Mouse (Mus musculus) testis, postnatal 14 days (tissue): Measurements from ENCODE around the gene Cdk8.
"Not testable (repeated sequence)": the region's sequence is repeated elsewhere in the genome, so short reads cannot be mapped to it uniquely, and the experiment has no call there.

ENCODE experiments used
- DNase-seq: peaks from one replicate; pipeline ENCODE4 v3.0.0; 2021; ENCODE audit warnings: low spot score

Cdk8 gene

DNA sequence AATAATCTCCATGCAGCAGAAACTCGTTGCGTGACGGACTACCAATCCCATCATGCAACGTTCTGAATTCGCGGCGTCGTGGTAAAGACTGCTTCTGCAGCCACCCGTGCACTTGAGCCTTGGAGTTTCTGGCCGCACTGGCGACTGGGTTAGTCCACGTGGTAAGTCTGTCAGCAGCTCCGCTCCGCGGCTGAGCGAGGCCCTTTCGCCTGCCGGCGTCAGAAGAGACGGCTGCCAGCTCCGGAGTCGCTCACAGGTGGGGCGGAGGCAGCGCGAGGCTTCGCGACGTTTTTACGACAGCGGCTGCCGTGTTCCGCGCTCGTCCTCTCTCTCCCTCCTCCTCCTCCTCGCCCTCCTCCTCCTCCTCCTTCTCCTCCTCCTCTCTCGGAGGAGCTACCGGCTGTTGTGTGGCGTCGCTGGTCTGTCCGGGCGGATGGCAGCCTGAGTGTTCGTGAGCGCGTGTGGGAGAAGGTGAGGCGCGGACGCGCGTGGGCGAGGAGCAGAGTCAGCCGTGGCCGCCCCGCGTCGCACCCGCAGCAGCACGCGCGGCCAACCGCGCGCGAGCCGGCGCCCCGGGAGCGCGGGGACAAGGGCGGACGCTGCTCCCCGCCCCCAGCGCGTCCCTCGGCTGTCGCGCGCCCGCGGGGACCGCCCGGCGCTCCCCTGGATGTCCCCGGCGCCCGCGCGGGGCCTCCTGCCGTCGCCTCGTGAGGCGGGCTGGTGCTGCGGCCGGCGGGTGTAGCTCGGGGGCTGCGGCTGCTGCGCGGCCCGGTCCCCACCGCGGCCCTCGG is at the start of gene Cdk8:
Cdk8 (plus strand) TSS at position 367 of the 791 bp plus-strand sequence.
- DNase-seq: peak; percentile 94

DNA sequence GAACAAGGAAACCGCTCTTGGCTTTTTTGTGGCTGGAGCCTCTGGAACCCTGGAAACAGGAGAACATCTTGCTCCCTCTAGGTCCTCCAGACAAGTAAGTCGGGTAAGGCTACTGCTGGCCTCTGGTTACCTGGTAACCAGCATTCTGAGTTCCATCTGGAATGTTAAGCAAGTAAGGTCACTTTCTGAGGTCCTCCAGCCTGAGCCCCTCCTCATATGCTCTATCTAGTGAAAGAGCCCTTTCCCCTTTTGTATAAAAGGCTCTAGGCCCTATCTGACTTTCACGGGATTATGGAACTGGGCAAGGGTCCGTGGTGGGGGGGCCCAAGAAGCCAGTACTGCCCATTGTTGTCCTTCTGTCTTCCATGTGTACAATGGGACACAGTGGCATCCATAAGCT is 45.8 kb upstream of the Cdk8 start, which contains the start of gene 1700001J03Rik:
1700001J03Rik (minus strand) TSS at position 101 of the 400 bp plus-strand sequence.
- not testable (repeated sequence) for DNase-seq

DNA sequence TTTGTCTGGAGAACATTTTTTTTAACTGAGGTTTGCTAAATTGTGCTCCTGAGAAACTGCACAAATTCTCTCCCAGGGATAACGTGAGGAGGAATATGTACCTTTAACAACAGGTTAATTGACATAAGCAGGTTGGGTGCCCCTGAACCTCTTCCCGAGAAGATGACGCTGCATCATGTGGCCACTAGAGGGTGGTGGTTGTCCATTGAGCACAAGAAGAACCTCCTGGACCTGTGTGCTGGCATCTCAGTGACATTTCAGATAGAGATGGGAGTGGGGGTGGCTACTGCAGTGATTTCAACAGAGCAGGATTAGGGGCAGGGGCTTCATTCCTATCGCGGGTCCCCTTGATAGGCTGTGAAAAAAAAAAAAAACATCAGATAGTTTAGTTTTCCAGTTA is 43.6 kb upstream of the Cdk8 start:
- not testable (repeated sequence) for DNase-seq

DNA sequence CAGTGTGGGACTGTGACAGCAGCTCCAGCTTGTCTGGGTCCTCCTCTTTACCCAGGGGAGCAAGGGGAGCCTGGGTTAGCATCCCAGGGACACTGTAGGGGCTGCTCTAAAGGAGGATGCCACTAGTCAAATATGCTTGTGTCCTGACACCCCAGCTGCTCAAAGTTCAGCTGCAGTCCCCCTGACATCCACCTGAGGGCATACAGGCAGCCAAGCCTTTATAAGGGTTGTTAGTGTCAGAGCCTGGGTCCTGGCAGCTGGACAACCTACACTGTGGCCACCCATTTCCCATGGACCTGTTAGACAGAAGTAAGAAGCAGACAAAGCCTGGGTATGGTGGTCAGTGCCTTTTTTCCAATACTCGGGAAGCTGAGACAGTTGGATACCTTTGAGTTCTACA is 42.9 kb upstream of the Cdk8 start:
- no peak for DNase-seq

DNA sequence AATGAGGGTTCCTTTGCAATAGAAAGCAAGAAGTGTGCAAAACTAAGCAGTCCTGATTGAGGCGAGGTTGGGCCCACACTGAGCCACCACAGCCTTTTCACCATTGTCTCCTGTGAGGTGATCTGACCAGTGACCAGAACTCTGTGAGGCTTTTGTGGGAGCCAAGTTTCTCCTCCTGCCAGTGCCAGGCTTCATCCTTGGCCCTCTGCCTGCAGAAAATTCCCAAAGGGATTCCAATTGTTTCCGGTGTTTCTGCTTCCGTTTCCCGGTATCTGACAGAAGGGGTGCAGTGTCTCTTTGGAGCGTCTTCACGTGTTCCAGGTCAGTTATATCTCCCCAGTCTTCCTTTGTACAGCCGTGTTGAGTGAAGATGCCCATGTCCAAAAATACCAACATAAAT is 42.3 kb upstream of the Cdk8 start:
- DNase-seq: no peak

DNA sequence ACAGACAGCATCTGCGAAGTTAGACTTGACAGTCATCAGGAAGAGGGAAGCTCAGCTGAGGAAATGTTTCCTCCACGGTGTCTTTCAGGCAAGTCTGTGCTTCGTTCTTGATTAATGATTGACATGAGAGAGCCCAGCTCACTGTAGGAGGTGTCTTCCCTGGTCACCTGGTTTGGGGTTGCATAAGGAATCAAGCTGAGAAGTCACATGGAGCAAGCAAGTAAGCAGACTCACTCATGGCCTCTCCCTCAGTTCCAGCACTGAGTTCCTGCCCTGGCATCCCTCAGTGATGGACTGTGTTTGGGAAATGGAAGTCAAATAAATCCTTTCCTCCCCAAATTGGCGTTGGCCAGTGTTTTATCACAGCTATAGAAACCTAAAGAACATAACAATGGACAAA is 40.9 kb upstream of the Cdk8 start:
- DNase-seq: no peak

DNA sequence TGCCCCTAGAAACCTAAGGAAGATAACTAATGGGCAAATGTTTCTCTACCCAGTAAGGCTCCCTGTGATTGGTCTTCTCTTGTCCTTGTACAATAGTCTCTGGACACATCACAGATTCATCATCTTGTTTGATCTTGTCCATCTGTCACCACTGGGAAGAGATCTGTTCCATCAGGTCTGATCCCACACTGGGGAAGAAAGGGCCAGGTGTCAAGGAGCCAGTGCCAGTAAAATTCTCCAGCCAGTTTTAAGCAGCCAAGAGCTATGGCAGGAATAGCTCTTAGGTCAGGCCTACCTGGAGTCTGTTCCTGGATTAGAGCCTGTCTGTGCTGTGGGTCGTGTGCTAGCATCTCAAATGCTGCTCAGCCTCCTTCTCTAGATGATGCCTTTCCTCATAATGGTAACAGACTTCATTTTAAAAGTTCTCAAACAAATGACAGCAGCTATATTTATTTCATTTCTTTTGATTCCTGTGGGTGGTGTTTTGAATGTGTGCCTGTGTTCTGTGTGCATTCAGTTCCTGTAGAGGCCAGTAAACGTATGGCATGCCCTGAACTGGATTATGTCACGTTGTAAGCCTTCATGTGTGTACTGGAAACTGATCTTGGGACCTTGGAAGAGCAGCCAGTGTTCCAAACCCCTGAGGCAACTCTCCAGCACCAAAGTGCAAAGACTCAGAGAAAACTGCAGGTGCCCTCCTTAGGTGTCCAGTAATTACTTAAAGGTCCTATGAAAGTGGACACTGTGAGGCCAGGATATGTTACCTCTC is 40.3 kb upstream of the Cdk8 start:
- no peak for DNase-seq

DNA sequence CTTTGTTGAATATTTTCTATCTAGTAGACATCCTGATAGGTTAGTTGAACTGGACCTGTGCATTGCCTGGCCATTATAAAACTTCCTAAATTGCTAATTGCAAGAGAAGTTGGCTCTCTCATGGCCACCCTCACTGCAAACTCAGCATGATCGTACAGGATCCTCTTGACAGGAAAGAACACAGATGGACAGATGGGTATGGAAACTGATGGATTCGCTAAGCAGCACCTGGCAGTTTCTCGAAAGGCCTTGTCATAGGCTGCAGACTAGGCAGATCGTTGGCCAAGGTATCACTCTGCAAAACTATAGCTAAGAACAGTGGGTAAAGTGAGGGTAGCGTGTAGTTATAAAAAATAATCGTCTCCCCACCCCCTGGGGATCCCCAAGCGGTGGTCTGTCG is 37.7 kb upstream of the Cdk8 start:
- DNase-seq: no peak

DNA sequence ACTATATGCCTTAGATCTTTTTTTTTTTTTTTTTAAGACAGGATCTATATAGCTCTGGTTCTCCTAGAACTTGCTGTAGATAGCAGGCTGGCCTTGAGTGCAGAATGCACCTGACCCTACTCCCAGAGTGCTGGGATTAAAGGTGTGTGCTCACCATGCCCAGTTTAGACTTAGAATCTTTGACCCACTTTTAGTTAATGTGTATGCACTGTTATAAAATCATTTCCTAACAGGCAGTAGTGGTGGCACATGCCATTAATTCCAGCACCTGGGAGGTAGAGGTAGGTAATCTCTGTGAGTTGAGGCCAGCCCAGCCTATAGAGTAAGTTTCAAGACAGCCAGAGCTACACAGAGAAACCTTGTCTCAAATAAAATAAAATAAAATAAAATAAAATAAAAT is 32.0 kb upstream of the Cdk8 start:
- no peak for DNase-seq

DNA sequence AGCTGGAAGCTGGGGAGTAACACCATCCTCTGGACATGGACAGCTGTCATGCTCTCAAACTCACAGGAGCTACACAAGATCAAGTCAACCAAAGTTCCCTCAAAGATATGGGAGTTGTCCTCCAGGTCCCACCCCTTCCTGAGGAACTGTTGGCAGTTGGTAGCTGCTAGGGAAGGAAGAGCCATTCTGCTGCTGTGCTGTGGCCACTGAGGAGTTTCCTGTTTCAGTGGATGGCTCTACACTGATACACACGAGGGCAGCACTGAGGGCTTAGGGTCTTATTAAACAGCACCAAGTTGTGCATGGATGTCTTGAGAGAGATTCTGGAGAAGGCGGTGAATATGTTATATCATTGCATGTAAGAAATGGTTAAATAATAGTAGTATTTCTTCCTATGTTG is 31.5 kb upstream of the Cdk8 start:
- no peak for DNase-seq

DNA sequence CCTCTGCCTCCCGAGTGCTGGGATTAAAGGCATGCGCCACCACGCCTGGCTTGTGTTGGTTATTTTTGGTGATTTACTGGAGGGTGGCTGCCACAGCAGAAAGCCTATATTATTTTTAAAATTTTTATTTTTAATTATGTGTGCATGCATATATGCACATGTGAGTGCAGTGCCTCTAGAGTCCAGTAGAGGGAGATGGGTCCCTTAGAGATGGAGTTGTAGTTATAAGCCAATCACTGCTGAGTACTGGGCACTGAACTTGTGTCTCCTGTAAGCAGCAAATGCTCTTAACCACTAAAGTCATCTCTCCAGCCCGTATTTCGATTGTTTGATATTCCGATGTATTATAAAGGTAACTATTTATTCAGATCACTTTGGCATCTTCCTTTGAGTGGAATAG is 30.4 kb upstream of the Cdk8 start:
- no peak for DNase-seq

DNA sequence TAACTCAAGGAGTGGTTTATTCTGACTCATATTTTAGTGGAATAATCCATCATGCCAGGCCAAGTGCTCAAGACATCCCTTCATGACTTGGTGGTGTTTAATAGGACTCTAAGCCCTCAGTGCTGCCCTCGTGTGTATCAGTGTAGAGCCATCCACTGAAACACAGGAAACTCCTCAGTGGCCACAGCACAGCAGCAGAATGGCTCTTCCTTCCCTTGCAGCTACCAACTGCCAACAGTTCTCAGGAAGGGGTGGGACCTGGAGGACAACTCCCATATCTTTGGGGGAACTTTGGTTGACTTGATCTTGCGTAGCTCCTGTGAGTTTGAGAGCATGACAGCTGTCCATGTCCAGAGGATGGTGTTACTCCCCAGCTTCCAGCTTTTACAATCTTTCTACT is 27.1 kb upstream of the Cdk8 start:
- no peak for DNase-seq

DNA sequence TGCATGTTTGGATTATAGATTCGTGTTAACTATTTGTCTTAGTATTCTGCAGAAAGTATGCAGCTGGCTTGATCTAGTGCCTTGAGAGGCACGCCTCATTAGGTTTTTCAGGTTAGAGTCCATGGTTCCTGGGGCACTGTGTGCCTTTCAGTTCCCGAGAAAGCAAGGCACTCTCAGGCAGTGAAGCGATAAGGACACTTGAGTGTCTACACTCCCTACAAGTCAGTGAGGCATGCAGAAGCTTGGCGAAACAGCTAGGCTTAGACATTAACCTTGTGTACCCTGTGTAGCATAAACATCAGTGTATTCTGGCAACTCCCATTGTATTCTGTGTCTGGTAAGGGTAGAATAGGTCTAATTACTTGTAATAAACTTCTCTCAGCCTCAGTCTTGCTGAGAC is 25.5 kb upstream of the Cdk8 start:
- DNase-seq: no peak

DNA sequence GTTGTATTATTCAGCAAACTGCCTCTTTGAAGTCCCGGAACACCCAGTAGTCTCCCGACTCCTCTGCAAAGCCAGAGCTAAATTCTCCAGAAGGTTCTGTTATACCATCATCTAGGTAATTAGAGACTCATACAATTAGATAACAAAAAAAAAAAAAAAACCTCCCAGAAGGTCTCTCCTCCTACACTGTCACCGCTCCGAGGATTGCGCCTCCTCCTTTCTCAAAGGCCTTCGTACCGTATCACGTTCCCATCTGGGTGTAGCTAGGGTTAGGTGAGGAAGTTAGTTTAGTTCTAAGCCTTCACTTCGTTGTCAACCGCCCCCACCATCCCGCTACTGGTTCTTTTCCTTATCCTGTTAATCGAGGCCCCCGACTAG is 10.5 kb upstream of the Cdk8 start:
- no peak for DNase-seq

DNA sequence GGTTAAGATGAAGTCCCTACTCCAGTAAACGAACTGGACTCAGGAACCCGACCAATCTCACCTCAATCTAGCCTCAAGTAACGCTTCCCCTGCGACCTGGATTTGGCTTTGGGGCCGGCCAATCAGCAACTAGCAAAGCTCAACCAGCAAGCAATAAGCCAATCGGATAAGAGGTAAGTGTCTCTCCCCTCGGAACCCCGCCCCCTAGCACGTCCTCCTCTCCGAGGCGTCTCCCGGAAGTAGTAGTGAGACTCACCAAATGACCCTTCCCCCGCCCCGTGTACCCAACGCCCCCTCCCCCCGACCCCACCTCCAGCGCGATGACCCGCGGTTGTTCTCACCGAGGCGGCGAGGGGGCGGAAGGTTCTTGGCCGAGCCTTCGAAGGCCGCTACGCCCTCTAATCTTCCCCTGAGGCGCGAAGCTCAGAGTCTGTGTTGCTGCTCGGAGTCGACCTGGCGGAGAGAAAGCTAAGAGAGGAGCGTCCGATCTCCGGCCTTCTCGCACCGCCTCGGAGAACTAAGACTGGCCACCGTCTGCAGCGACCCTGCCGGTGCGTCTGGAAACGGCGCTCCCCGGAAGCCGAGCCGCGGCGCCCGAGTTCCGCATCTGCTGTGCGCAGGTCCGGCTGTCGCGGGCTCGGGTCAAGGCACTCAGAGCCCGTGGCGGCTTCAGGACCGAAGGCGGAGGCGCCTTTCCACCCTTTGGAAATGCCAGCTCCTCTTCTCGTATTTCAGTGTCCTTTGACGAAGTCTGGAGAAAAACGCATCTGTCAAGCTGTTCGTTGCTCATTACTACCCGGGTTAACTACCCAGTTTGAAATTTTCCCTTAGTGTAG is 9.9 kb upstream of the Cdk8 start, which contains the start of gene Rnf6:
Rnf6 (minus strand) TSS at position 677 of the 836 bp plus-strand sequence.
- DNase-seq: peak; percentile 97

DNA sequence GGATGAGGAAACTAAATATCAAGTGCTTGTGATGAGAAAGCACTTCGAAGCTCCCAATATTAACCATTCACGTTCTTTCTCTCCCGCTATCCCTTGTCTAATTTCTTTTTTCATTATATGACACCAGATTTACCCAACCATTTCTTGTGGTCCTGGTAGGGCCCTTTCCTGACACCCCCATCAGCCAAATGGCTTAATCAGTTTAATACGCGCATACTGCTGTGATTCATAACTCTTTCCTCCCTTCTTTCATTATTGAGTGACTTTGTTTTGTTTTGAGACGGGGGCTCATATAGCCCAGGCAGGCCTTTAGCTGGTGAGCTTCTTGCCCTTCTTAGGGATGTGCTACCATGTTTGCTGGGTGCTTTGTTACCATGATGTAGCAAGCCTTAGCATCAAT is 9.3 kb upstream of the Cdk8 start:
- DNase-seq: no peak

DNA sequence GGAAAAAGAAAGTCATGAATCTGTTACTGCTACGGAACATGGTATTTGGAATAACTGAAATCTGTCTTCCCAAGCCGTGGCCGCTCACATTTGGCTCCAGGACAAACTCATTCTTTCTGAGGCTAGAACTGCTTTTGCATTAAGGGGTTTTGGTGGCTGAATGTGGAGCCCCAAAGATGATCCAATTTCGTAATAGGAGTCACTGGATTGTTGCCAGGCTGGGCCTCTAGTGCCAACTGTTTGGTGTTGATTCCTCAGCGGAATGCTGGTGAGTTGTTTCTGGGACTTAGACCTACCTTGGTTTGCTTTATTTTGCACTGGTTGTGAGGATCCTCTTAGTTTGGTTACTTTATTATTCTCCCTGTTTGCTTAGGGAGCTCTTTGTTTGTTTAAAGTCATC is 7.2 kb upstream of the Cdk8 start:
- no peak for DNase-seq

DNA sequence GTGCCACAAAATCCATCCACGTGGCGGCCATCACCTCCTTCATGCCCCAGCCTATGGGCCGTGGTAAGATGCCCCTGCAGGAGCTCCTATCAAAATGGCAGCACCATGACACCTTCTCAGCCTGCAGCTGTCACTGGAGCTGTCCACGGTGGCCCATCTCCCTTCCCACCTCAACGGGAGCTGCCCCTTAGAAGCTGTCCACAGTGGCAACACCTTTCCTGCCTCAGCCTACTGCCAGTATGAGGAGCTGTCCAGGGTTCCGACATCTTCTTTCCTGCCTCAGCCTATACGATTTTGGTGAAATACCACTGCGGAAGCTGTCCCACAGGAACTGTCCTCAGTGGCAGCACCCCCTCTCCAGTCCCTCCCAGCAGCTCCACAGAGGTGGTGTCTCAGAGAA is 3.5 kb upstream of the Cdk8 start:
- no peak for DNase-seq

DNA sequence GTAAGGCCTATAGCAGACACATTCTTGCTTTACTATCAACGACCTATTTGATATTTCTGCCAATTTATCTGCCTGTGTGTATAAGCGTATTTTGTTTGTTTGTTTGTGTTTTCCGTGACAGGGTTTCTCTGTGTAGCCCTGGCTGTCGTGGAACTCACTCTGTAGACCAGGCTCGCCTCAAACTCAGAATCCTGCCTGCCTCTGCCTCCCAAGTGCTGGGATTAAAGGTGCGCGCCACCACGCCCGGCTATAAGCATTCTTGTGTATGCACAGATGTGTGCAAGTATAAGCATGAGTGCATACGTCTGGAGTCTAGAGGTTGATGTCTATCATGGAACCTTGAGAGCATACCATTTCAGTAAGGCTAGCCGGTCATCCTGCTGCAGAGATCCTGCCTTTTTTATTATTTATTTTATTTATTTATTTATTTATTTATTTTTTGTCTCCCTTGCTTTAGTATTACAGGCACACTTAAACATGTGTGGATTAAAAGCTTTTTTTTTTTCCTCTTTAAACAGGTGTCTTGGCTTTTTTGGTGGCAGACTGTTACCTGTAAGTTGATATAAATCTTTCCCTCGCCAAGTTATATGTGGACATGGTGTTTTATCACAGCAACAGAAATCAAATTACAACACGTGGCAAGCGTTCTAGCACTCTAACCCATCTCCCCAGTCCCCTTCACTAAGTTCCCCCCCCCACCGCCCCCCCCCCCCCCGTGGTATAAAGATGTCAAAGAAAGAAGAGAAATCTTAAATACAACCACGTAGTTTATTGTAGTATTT is 970 bp upstream of the Cdk8 start:
- no peak for DNase-seq

DNA sequence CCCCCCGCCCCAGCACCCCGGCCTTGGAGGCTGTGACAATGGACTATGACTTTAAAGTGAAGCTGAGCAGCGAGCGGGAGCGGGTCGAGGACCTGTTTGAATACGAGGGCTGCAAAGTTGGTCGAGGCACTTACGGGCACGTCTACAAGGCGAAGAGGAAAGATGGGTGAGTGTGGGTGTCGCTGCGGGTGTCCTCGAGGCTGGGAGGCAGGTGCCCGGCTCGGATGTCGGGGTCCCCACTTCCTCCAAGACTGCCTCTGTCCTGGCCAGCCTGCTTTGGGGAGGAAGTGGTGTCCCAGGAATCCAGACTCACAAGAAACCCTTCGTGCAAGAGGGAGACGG is 596 bp downstream of the Cdk8 start:
- DNase-seq: peak; percentile 36

DNA sequence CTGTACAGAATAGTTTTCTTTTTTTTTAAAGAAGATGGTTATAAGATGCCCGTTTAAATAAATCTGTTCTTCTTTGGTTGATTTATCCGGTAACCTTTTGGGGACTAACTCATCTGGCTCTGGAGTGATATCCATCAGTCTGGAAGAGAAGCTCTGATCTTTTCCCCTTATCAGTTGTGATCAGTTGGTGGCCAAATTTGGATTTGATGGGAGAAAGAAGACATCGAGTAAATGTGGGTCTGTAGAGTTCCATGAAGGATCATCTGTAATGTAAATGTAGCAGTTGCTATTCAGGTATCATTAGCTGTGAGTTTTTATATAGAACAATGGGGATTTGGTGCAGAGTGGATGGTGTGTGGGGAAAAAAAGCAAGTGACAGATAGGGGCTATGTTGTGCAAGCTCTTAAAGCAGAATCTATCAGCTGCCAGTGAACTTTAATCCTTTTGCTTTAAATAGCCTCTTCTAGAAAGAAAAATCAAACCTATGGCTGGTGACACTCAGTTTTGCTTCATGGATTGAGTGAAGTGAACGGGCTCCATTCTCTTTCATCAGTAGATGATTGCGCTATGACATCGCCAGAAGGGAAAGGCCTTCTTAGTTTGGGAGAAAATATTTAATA is 1.1 kb downstream of the Cdk8 start:
- DNase-seq: no peak
